Mouse (Mus musculus) embryonic facial prominence, embryonic 11.5 days (tissue): ENCODE results near the gene Brip1. TPM values are rescaled to one million over a fixed set of nuclear protein-coding genes. Genes with fewer than 3 reads are reported as not detected.

Source experiments
- ATAC-seq: fragments of 200-750 bp; cut with Nextera tagmentation; replicated peaks from 2 replicates; pipeline ENCODE4 v1.8.0; 2017; ENCODE audit warnings: low read depth; ENCODE audit not compliant: insufficient number of reproducible peaks, low FRiP score, low TSS enrichment
- DNase-seq: peaks from one replicate; pipeline ENCODE4 v3.0.0-alpha.2; 2015; ENCODE audit warnings: low spot score
- H3K27ac ChIP-seq: fragments of 300-500 bp; sonication (generic); replicated peaks from 2 replicates; pipeline ENCODE4 v1.5.1; 2014; ENCODE audit warnings: mild to moderate bottlenecking, low read depth, low read length, control low read depth
- H3K27me3 ChIP-seq: fragments of 300-500 bp; sonication (generic); 2 replicates; pipeline ENCODE4 v1.6.1; 2014; ENCODE audit warnings: mild to moderate bottlenecking, low read length, moderate library complexity, mixed read lengths; ENCODE audit not compliant: control insufficient read depth, insufficient read depth
- H3K36me3 ChIP-seq: fragments of 300-500 bp; sonication (generic); replicated peaks from 2 replicates; pipeline ENCODE4 v1.6.1; 2014; ENCODE audit warnings: low read depth, mild to moderate bottlenecking, low read length, moderate library complexity, mixed read lengths; ENCODE audit not compliant: control insufficient read depth, insufficient read depth
- H3K4me1 ChIP-seq: fragments of 300-500 bp; sonication (generic); 2 replicates; pipeline ENCODE4 v1.6.1; 2014; ENCODE audit warnings: low read length, mixed read lengths; ENCODE audit not compliant: control insufficient read depth, insufficient read depth
- H3K4me2 ChIP-seq: fragments of 300-500 bp; sonication (generic); 2 replicates; pipeline ENCODE4 v1.6.1; 2014; ENCODE audit warnings: low read depth, mild to moderate bottlenecking, control low read depth, low read length, moderate library complexity
- H3K4me3 ChIP-seq: fragments of 300-500 bp; sonication (generic); 2 replicates; pipeline ENCODE4 v1.5.1; 2014; ENCODE audit warnings: low read depth, low read length, control low read depth
- H3K9ac ChIP-seq: fragments of 300-500 bp; sonication (generic); replicated peaks from 2 replicates; pipeline ENCODE4 v1.6.1; 2014; ENCODE audit warnings: mild to moderate bottlenecking, control low read depth, low read length
- H3K9me3 ChIP-seq: fragments of 300-500 bp; sonication (generic); replicated peaks from 2 replicates; pipeline ENCODE4 v1.6.1; 2016; ENCODE audit warnings: mild to moderate bottlenecking, low read length, inconsistent platforms, mixed read lengths; ENCODE audit not compliant: control insufficient read depth
- WGBS: fragments of 180-500 bp; shearing (Covaris S2); extraction: QIAGEN DNeasy Blood & Tissue Kit; methylation state at CpG from one replicate; pipeline ENCODE4 v1.1.7; 2014; 5-methylcytosine and 5-hydroxymethylcytosine counted together
- polyA plus RNA-seq: library from polyadenylated mRNA; unstranded; fragments of >200 nt; fragmentation: Nextera tagmentation; extraction: Ambion mirVana; gene quantifications from 2 replicates; pipeline ENCODE4 v1.2.1, GENCODE M21; 2014

The Brip1 gene
- polyA plus RNA-seq, 1 experiment from 2014 or later: 11.5 TPM

DNA sequence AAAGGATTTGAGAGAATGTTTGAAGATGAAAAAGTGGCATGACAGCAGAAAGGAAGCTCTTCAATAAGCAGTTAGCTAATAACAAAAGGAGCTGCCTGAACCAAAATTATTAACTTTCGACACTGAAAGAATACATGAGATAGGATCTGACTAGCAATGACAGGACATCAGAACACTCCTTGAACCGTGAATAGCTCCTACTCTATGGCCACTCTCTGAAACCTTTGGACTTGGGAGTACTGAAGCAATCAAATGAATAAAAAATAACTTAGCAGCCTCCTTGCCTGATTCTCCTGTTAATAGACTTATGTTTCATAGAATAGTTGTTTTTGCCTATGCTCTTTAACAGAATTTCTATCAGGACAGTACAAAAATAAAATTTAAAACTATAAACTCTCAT, 40.7 kb downstream of the Brip1 start:
- H3K4me2 ChIP-seq: no peak overlapping the region
- WGBS: 75% methylated on average over 2 of the region's 2 CpGs
- H3K4me1 ChIP-seq: no peaks in the 10 kb centered on the region
- no peak overlapping the region for H3K4me3 ChIP-seq
- ATAC-seq: no peak
- no peak overlapping the region for H3K9ac ChIP-seq
- no peaks in the 10 kb centered on the region for H3K9me3 ChIP-seq
- no peak overlapping the region for H3K27ac ChIP-seq
- DNase-seq: no peak
- H3K36me3 ChIP-seq: no peaks in the 10 kb centered on the region
- H3K27me3 ChIP-seq: no peaks in the 10 kb centered on the region

DNA sequence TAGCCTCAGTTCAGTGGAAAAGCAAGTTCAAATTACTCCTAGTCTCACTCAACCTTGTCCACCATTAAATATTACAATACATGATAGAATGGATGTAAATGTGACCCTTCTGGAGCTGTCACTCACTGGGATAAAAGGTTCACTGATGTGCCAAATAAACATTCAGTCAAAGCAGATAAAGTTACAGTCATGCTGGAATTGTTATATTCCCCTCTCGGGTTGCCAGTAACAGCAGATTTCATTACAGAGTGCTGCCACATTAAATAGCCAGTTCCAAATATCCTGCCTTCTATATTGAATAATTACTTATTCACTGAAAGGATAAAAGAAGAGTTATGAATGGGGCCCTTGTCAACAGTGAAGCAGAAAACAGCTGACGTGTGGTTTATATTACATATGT, 42.0 kb downstream of the Brip1 start:
- Histone ChIP-seq H3K4me1 (no peaks in the 10 kb centered on the region), H3K36me3 (no peaks in the 10 kb centered on the region), H3K9me3 (no peaks in the 10 kb centered on the region), H3K9ac (no peak overlapping the region), H3K4me2 (no peak overlapping the region), H3K4me3 (no peak overlapping the region), H3K27ac (no peak overlapping the region), H3K27me3 (no peaks in the 10 kb centered on the region)
- peak; percentile 53 for DNase-seq
- no peak for ATAC-seq
- WGBS: 34% methylated on average over 2 of the region's 2 CpGs

DNA sequence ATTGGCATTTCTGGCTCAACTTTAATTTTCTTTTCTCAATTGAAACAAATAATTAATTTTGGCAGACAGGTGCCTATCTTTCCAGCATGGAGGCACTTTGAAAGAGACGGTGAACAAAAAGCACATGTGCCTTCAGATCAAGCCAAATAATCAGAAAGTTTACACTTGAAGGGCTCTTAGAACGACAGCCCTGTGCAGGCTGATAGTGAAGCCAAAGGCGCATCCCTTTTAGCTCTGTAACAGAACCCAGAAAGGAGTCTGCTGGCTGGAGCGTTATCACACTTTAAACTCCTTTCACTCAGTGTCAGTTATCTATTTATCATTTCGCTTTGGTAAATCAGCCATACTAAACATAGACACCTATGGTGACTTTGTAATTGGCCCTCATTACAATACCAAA, 45.4 kb downstream of the Brip1 start:
- H3K27me3 ChIP-seq: no peaks in the 10 kb centered on the region
- H3K4me3 ChIP-seq: no peak overlapping the region
- no peaks in the 10 kb centered on the region for H3K4me1 ChIP-seq
- H3K36me3 ChIP-seq: no peaks in the 10 kb centered on the region
- no peak overlapping the region for H3K27ac ChIP-seq
- H3K9me3 ChIP-seq: no peaks in the 10 kb centered on the region
- H3K9ac ChIP-seq: no peak overlapping the region
- DNase-seq (no peak), ATAC-seq (no peak)
- no peak overlapping the region for H3K4me2 ChIP-seq
- WGBS: 82% methylated on average over 5 of the region's 5 CpGs

DNA sequence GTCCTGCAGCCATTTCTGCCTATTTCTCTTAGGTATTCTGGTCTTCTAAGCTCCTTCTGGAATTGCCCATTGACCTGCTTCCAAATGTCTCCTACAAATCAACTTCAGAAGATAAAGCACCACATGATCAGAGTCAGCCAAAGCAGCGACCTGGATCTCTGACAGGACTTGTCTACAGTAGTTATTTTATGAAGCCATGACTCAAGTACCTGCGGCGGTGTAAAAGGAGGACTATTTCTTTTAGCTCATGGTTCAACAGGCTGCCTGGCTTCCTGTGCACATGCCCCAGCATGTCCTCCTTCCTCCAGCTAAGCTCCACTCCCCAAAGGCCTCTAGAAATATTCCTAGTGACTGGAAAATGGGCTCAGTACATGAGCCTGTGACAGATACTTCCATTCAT, 69.7 kb downstream of the Brip1 start:
- H3K4me2 ChIP-seq: no peak overlapping the region
- no peaks in the 10 kb centered on the region for H3K36me3 ChIP-seq
- H3K9me3 ChIP-seq: no peaks in the 10 kb centered on the region
- no peak overlapping the region for H3K27ac ChIP-seq
- no peak overlapping the region for H3K9ac ChIP-seq
- no peaks in the 10 kb centered on the region for H3K4me1 ChIP-seq
- H3K4me3 ChIP-seq: no peak overlapping the region
- DNase-seq (no peak), ATAC-seq (no peak)
- no peaks in the 10 kb centered on the region for H3K27me3 ChIP-seq
- WGBS: 87% methylated on average over 3 of the region's 3 CpGs

DNA sequence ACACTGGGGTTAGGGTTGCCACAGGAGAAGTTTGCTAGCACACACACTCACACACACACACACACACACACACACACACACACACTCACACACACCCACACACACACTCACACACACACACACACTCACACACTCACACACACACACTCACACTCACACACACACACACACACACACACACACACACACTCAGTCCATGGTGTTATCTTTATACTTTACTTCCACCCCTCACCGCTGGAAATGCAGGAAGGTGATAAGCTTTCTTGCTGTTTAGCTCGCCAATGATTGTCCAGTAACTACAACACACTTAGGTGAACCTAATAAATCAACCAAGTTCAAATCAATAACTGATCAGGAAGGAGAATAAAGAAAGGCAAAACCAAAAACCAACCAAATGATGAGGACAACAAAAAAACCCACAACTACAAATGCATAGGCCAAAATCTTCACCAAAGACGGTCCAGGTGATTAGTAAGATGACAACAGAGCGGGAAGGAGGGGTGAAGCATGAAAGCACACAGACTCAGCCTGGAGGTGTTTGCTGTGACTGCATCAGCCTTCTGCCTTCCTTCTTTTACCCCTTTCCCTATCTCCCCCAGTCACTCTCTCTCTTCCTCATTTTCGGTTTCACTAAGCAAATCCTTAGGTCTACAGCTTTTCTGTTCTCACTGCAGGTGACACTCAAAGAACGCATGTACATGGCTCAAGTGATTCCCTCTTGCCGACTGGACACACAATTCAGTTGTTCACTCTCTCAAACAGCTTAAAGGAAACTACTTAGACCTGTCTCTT, 83.7 kb downstream of the Brip1 start:
- H3K27me3 ChIP-seq: no peaks in the 10 kb centered on the region
- ATAC-seq (no peak), DNase-seq (no peak)
- H3K9ac ChIP-seq: no peak overlapping the region
- H3K36me3 ChIP-seq: no peaks in the 10 kb centered on the region
- 91% methylated on average over 7 of the region's 7 CpGs for WGBS
- H3K9me3 ChIP-seq: no peaks in the 10 kb centered on the region
- H3K27ac ChIP-seq: no peak overlapping the region
- H3K4me2 ChIP-seq: no peak overlapping the region
- no peaks in the 10 kb centered on the region for H3K4me1 ChIP-seq
- H3K4me3 ChIP-seq: no peak overlapping the region

DNA sequence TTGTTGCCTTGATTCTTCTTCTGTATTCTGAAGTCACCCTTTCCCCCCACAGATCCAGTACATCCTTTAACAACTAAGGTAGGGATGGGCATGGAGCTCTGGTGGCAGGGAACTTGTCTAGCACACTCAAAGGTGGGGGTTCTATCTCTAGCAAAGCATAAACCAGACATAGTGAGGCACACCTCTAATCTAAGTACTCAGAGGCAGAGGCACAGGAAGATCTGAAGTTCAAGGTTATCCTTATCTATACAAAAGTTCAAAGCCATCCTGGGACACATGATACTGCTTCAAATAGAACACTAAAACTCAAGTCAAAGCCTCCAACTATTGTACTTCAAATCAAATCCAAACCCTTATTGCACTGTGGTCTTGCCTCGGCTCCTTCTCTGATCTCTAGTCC, 85.0 kb downstream of the Brip1 start:
- Histone ChIP-seq H3K4me3 (no peak overlapping the region), H3K4me2 (no peak overlapping the region), H3K9me3 (no peaks in the 10 kb centered on the region), H3K4me1 (no peaks in the 10 kb centered on the region), H3K36me3 (no peaks in the 10 kb centered on the region), H3K27ac (no peak overlapping the region), H3K27me3 (no peaks in the 10 kb centered on the region), H3K9ac (no peak overlapping the region)
- ATAC-seq (no peak), DNase-seq (no peak)
- 92% methylated on average over 1 of the region's 1 CpGs for WGBS

DNA sequence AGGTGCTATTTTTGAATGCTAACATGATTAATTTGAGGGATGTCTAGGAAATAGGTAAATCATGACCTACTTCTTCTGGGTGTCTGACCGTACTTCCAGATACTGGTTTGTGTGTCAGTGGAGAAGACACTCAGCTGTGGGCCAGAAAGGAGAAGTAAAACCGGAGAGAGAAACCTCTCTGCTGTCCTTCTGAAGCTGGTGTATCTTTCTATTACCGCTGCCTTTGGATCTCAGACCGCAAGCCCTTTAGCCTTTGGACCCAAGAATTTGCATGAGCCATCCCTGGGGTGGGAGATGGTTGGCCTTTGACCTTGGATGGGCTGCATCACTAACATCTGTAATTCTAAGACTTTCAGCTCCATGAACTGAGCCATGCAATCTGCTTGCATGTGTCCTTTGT, 93.7 kb downstream of the Brip1 start:
- no peak overlapping the region for H3K4me2 ChIP-seq
- H3K9me3 ChIP-seq: no peaks in the 10 kb centered on the region
- WGBS: 86% methylated on average over 4 of the region's 4 CpGs
- ATAC-seq: no peak
- DNase-seq: no peak
- H3K4me1 ChIP-seq: no peaks in the 10 kb centered on the region
- H3K27me3 ChIP-seq: no peaks in the 10 kb centered on the region
- H3K9ac ChIP-seq: no peak overlapping the region
- no peaks in the 10 kb centered on the region for H3K36me3 ChIP-seq
- H3K27ac ChIP-seq: no peak overlapping the region
- H3K4me3 ChIP-seq: no peak overlapping the region

DNA sequence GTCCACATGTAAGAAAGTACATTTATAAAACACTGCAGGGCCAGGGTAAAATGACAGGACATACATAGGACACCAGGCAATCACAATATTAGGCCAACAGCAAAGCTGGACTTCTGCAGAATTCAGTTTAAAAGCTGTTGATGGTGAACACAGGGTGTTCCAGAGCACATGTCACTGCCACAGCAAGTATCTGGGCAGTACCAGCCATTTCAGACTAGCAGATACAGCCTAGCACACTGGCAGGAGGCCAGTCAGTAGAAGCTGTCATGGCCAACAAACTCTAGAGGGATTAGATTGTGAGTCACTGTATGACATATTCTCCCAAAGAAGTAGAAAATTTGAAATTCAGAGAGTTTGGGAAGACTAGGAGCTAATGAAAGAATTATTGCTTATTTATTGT, 94.4 kb downstream of the Brip1 start:
- H3K9ac ChIP-seq: no peak overlapping the region
- no peak overlapping the region for H3K27ac ChIP-seq
- H3K36me3 ChIP-seq: no peaks in the 10 kb centered on the region
- H3K4me2 ChIP-seq: no peak overlapping the region
- no peaks in the 10 kb centered on the region for H3K4me1 ChIP-seq
- H3K4me3 ChIP-seq: no peak overlapping the region
- DNase-seq: no peak
- H3K27me3 ChIP-seq: no peaks in the 10 kb centered on the region
- no peaks in the 10 kb centered on the region for H3K9me3 ChIP-seq
- ATAC-seq: no peak
